Comparison of ENCODE assay signal across 8 mouse cellular contexts in genomic region chr4:48586099-48586821, GRCm38 (mm10). TPM values are rescaled to one million over a fixed set of nuclear protein-coding genes. Genes with fewer than 3 reads are reported as not detected.
DNase-seq lines count a peak whose midpoint lies in the region; ATAC-seq and TF ChIP-seq lines count a peak whose summit lies in the region.

No protein-coding gene starts in this region.

- 0 out of 2 replicates have a peak, but pooled peaks have one; percentile 13 for ATAC-seq in heart, embryonic 14.5 days (ENCODE audit: insufficient number of reproducible peaks, insufficient read depth, low FRiP score, low read depth)
- ATAC-seq in midbrain, embryonic 13.5 days = peak; percentile 66

- H3K4me3 ChIP-seq in layer of hippocampus, adult 2 months = peak overlapping the region; percentile 78
- peak overlapping the region; percentile 75 to 89 for H3K4me3 ChIP-seq in heart, embryonic 14.5 days (ENCODE audit: control insufficient read depth in 1 of 2, insufficient read depth in 1 of 2, low read depth in 1 of 2, low read length in 2 of 2)
- peak overlapping the region; percentile 97 for H3K4me3 ChIP-seq in midbrain, embryonic 13.5 days (replicated peaks)

- no peaks in the 10 kb centered on the region for H3K36me3 ChIP-seq in heart, embryonic 14.5 days (ENCODE audit: control insufficient read depth, insufficient read depth, low read length)
- no peaks in the 10 kb centered on the region for H3K36me3 ChIP-seq in midbrain, embryonic 13.5 days

- peaks cover 4 to 11% of the 10 kb centered on the region in 2 experiments; a peak in 3 of 4 replicates for H3K4me1 ChIP-seq in heart, embryonic 14.5 days (ENCODE audit: control insufficient read depth in 2 of 2, insufficient read depth in 2 of 2, low read length in 2 of 2)
- peaks cover 60% of the 10 kb centered on the region for H3K4me1 ChIP-seq in midbrain, embryonic 13.5 days (replicated peaks)

- peak overlapping the region; percentile 93 for H3K27ac ChIP-seq in layer of hippocampus, adult 2 months
- H3K27ac ChIP-seq in heart, embryonic 14.5 days (replicated peaks in 1 of 2; ENCODE audit: control insufficient read depth in 1 of 2, insufficient read depth in 1 of 2, low read depth in 2 of 2, low read length in 2 of 2) = peak overlapping the region; percentile 60 to 88
- H3K27ac ChIP-seq in midbrain, embryonic 13.5 days = peak overlapping the region; percentile 100

- H3K27me3 ChIP-seq in heart, embryonic 14.5 days (ENCODE audit: control insufficient read depth, insufficient read depth, low read length) = no peaks in the 10 kb centered on the region
- no peaks in the 10 kb centered on the region for H3K27me3 ChIP-seq in midbrain, embryonic 13.5 days

- H3K9ac ChIP-seq in heart, embryonic 14.5 days (ENCODE audit: low read length) = peak overlapping the region; percentile 87
- H3K9ac ChIP-seq in midbrain, embryonic 13.5 days (replicated peaks) = peak overlapping the region; percentile 99

- peak overlapping the region; percentile 84 for H3K4me2 ChIP-seq in heart, embryonic 14.5 days (ENCODE audit: low read length)
- H3K4me2 ChIP-seq in midbrain, embryonic 13.5 days (replicated peaks) = peak overlapping the region; percentile 80

- H3K9me3 ChIP-seq in heart, embryonic 14.5 days (ENCODE audit: control insufficient read depth, low read length) = peaks cover 3% of the 10 kb centered on the region; the same call in 1 of the 2 replicates
- H3K9me3 ChIP-seq in midbrain, embryonic 13.5 days = no peaks in the 10 kb centered on the region

- DNase-seq in layer of hippocampus, adult 2 months (ENCODE audit: low spot score in 2 of 2) = no peak
- no peak for DNase-seq in layer of hippocampus, postnatal 25 days (ENCODE audit: extremely low spot score in 1 of 2, low spot score in 1 of 2)
- DNase-seq in cerebellum, adult 9-11 months = peak; percentile 12
- peak; percentile 38 to 44 for DNase-seq in layer of hippocampus, postnatal 10 days (ENCODE audit: low spot score in 2 of 2)
- peak; percentile 73 for DNase-seq in testis, postnatal 14 days (ENCODE audit: low spot score)
- DNase-seq in spleen, postnatal 36 days (ENCODE audit: low spot score in 2 of 2) = no peak

- under 1% methylated on average over 12 of the region's 12 CpGs for WGBS in heart, embryonic 14.5 days
- under 1% methylated on average over 12 of the region's 12 CpGs for WGBS in midbrain, embryonic 13.5 days

- peak; percentile 46 for TF ChIP-seq CTCF in layer of hippocampus, adult 2 months (conservative IDR thresholded peaks at IDR 0.05)

RNA-seq across cellular contexts. Expression of gene Tmeff1, which starts 1.3 kb away (rescaled TPM):
- 100 to 1,000 TPM; 122 to 130 TPM for total RNA-seq in layer of hippocampus, adult 2 months (2021)
- 100 to 1,000 TPM; 130 to 137 TPM for total RNA-seq in layer of hippocampus, postnatal 25 days (2021)
- 35.7 and 41.8 TPM in 2 replicates for polyA plus RNA-seq in heart, embryonic 14.5 days (2014; fragmentation: Nextera tagmentation; extraction: Ambion mirVana)
- 100 to 1,000 TPM; 178 to 200 TPM for total RNA-seq in layer of hippocampus, postnatal 10 days (2021)
- 196 and 263 TPM in 2 replicates for polyA plus RNA-seq in midbrain, embryonic 13.5 days (2015; fragmentation: Nextera tagmentation; extraction: Ambion mirVana)

RNA-seq across cellular contexts. Expression of gene Msantd3, which starts 46.5 kb away (rescaled TPM):
- total RNA-seq in layer of hippocampus, adult 2 months (2021) = 10 to 100 TPM; 20.0 to 22.9 TPM
- total RNA-seq in layer of hippocampus, postnatal 25 days (2021) = 10 to 100 TPM; 19.8 to 21.7 TPM
- polyA plus RNA-seq in heart, embryonic 14.5 days (2014; fragmentation: Nextera tagmentation; extraction: Ambion mirVana) = 26.7 and 28.9 TPM in 2 replicates
- 10 to 100 TPM; 36.7 to 36.9 TPM for total RNA-seq in layer of hippocampus, postnatal 10 days (2021)
- polyA plus RNA-seq in midbrain, embryonic 13.5 days (2015; fragmentation: Nextera tagmentation; extraction: Ambion mirVana) = 45.6 and 50.3 TPM in 2 replicates

Comparison
In these comparisons a context has a peak if more than half of its experiments do, and no peak if none do; other contexts are left out.
1. DNase-seq: peak in cerebellum, adult 9-11 months (single experiment), layer of hippocampus, postnatal 10 days (2 of 2) and testis, postnatal 14 days (single experiment); none in layer of hippocampus, adult 2 months (0 of 2), layer of hippocampus, postnatal 25 days (0 of 2) and spleen, postnatal 36 days (0 of 2).
2. Peak in every context shown above with its lines, with median percentiles within 50 percentile points of each other: H3K27ac ChIP-seq and H3K4me3 ChIP-seq.